Mouse (Mus musculus): ENCODE measurements around the gene Mef2b. TPM values are rescaled to one million over a fixed set of nuclear protein-coding genes. Genes with fewer than 3 reads are reported as not detected.

Gene Mef2b
- polyA plus RNA-seq, 1 experiment = 2.3 TPM

DNA sequence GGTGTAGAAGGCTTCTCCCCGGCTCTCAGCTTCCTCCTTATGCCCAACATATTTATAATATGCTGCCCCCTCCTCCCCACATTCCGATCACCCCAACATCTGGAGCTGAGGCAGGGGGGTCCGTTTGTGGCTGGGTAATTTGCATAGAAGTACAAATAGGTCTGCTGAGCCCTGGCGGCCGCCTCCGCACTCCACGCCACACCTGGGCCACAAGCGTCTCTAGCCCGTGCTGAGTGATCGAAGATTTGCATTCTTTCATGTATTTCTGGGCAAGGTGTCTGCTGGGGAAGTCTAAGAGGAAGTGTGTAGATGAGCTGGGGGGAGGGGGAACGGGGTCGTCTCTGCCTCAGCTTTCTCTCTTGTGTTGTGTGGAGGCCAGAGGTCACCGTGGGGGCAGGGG lies 20.5 kb downstream of the Mef2b start:
- Histone ChIP-seq H3K27ac (ENCODE audit: insufficient read depth, low read length) (peak overlapping the region; percentile 60), H3K36me3 (ENCODE audit: control insufficient read depth, insufficient read depth, low read length) (no peaks in the 10 kb centered on the region), H3K4me1 (ENCODE audit: control insufficient read depth, insufficient read depth, insufficient read length) (peaks cover 17% of the 10 kb centered on the region), H3K27me3 (ENCODE audit: control insufficient read depth, insufficient read depth, low read length) (no peaks in the 10 kb centered on the region), H3K4me3 (ENCODE audit: extremely low read depth, insufficient read depth, insufficient read length) (peak overlapping the region; percentile 3; the same call in 1 of the 2 replicates)
- TF ChIP-seq POLR2A (IDR thresholded peaks at IDR 0.05; ENCODE audit: low read depth, low read length) = no peak
- TF ChIP-seq CTCF (IDR thresholded peaks at IDR 0.05; ENCODE audit: extremely low read depth, insufficient read depth, insufficient read length, insufficient replicate concordance) = no peak
- WGBS = 9% methylated on average over 13 of the region's 13 CpGs
- peak; percentile 72 to 75 for DNase-seq (ENCODE audit: low read depth in 1 of 2, low spot score in 2 of 2)

GRCm38 (mm10) chr8:70163316-70163715 lies 23.8 kb downstream of the Mef2b start:
- no peak for DNase-seq (ENCODE audit: low read depth in 1 of 2, low spot score in 2 of 2)
- Histone ChIP-seq H3K36me3 (ENCODE audit: control insufficient read depth, insufficient read depth, low read length) (no peaks in the 10 kb centered on the region), H3K4me3 (ENCODE audit: extremely low read depth, insufficient read depth, insufficient read length) (no peak overlapping the region), H3K27ac (ENCODE audit: insufficient read depth, low read length) (no peak overlapping the region), H3K27me3 (ENCODE audit: control insufficient read depth, insufficient read depth, low read length) (no peaks in the 10 kb centered on the region), H3K4me1 (ENCODE audit: control insufficient read depth, insufficient read depth, insufficient read length) (peaks cover 11% of the 10 kb centered on the region)
- 80% methylated on average over 3 of the region's 3 CpGs for WGBS
- TF ChIP-seq POLR2A (IDR thresholded peaks at IDR 0.05; ENCODE audit: low read depth, low read length) (no peak), CTCF (IDR thresholded peaks at IDR 0.05; ENCODE audit: extremely low read depth, insufficient read depth, insufficient read length, insufficient replicate concordance) (no peak)

- TF ChIP-seq POLR2A (IDR thresholded peaks at IDR 0.05; ENCODE audit: low read depth, low read length) (no peak), CTCF (IDR thresholded peaks at IDR 0.05; ENCODE audit: extremely low read depth, insufficient read depth, insufficient read length, insufficient replicate concordance) (peak; percentile 99)
- Histone ChIP-seq H3K4me1 (ENCODE audit: control insufficient read depth, insufficient read depth, insufficient read length) (peaks cover 3% of the 10 kb centered on the region; the same call in 1 of the 2 replicates), H3K36me3 (ENCODE audit: control insufficient read depth, insufficient read depth, low read length) (no peaks in the 10 kb centered on the region), H3K27me3 (ENCODE audit: control insufficient read depth, insufficient read depth, low read length) (no peaks in the 10 kb centered on the region), H3K4me3 (ENCODE audit: extremely low read depth, insufficient read depth, insufficient read length) (no peak overlapping the region), H3K27ac (ENCODE audit: insufficient read depth, low read length) (no peak overlapping the region)
- WGBS = 3% methylated on average over 21 of the region's 21 CpGs
- DNase-seq (ENCODE audit: low read depth in 1 of 2, low spot score in 2 of 2) = peak in 1 of 2 experiments; percentile 66
Measured at GRCm38 (mm10) chr8:70166504-70167110, 27.1 kb downstream of the Mef2b start.

DNA sequence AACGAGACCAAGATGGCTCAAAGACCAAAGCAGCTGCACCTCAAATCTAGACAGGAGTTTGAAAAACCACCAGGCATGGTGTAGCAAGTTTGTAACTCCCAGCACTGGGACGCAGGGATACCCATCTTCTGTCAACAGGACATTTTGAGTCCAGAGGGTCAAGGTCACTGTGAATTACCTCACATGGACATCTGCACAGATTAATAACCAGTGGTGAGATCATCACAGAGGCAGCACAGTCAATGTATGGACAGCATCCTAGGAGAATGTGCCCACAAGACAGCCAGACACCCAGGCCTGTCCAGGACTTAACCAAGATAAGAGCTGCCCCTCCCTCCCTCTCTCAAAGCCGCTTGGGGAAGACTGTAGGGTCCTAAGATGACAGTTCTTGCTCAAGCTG lies 30.6 kb downstream of the Mef2b start:
- no peak overlapping the region for H3K4me3 ChIP-seq (ENCODE audit: extremely low read depth, insufficient read depth, insufficient read length)
- no peak for TF ChIP-seq POLR2A (IDR thresholded peaks at IDR 0.05; ENCODE audit: low read depth, low read length)
- no peak for TF ChIP-seq CTCF (IDR thresholded peaks at IDR 0.05; ENCODE audit: extremely low read depth, insufficient read depth, insufficient read length, insufficient replicate concordance)
- 88% methylated on average over 3 of the region's 3 CpGs for WGBS
- no peak overlapping the region for H3K27ac ChIP-seq (ENCODE audit: insufficient read depth, low read length)
- H3K27me3 ChIP-seq (ENCODE audit: control insufficient read depth, insufficient read depth, low read length) = no peaks in the 10 kb centered on the region
- H3K4me1 ChIP-seq (ENCODE audit: control insufficient read depth, insufficient read depth, insufficient read length) = peaks cover 3% of the 10 kb centered on the region; the same call in 1 of the 2 replicates
- DNase-seq (ENCODE audit: low read depth in 1 of 2, low spot score in 2 of 2) = no peak
- no peaks in the 10 kb centered on the region for H3K36me3 ChIP-seq (ENCODE audit: control insufficient read depth, insufficient read depth, low read length)

- TF ChIP-seq CTCF (IDR thresholded peaks at IDR 0.05; ENCODE audit: extremely low read depth, insufficient read depth, insufficient read length, insufficient replicate concordance) (no peak), POLR2A (IDR thresholded peaks at IDR 0.05; ENCODE audit: low read depth, low read length) (no peak)
- Histone ChIP-seq H3K4me1 (ENCODE audit: control insufficient read depth, insufficient read depth, insufficient read length) (peaks cover 3% of the 10 kb centered on the region; the same call in 1 of the 2 replicates), H3K36me3 (ENCODE audit: control insufficient read depth, insufficient read depth, low read length) (no peaks in the 10 kb centered on the region), H3K4me3 (ENCODE audit: extremely low read depth, insufficient read depth, insufficient read length) (no peak overlapping the region), H3K27ac (ENCODE audit: insufficient read depth, low read length) (no peak overlapping the region), H3K27me3 (ENCODE audit: control insufficient read depth, insufficient read depth, low read length) (no peaks in the 10 kb centered on the region)
- WGBS = 88% methylated on average over 3 of the region's 3 CpGs
- DNase-seq (ENCODE audit: low read depth in 1 of 2, low spot score in 2 of 2) = no peak
Measured at GRCm38 (mm10) chr8:70170748-70171147, 31.2 kb downstream of the Mef2b start.

DNA sequence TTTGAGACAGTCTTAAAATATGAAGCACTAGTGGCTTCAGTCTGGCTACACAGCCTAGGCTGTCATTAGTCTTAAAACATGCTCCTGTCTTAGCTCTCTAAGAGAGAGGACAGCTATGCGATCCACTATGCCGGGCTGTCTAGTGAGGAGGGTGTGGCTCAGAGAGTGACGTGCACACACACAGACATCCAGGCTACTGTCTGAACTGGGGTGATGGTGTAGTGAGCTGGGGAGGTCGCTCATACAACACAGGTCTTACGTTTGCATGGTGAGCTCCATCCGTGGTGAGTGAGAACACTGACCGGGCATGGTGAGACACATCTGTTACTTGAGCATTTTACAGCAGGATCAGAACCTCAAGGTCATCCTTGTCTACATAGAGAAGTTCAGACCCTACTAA lies 31.7 kb downstream of the Mef2b start:
- H3K27ac ChIP-seq (ENCODE audit: insufficient read depth, low read length) = no peak overlapping the region
- peaks cover 3% of the 10 kb centered on the region; the same call in 1 of the 2 replicates for H3K4me1 ChIP-seq (ENCODE audit: control insufficient read depth, insufficient read depth, insufficient read length)
- 85% methylated on average over 7 of the region's 7 CpGs for WGBS
- H3K27me3 ChIP-seq (ENCODE audit: control insufficient read depth, insufficient read depth, low read length) = no peaks in the 10 kb centered on the region
- H3K4me3 ChIP-seq (ENCODE audit: extremely low read depth, insufficient read depth, insufficient read length) = no peak overlapping the region
- TF ChIP-seq CTCF (IDR thresholded peaks at IDR 0.05; ENCODE audit: extremely low read depth, insufficient read depth, insufficient read length, insufficient replicate concordance) (no peak), POLR2A (IDR thresholded peaks at IDR 0.05; ENCODE audit: low read depth, low read length) (no peak)
- no peaks in the 10 kb centered on the region for H3K36me3 ChIP-seq (ENCODE audit: control insufficient read depth, insufficient read depth, low read length)
- DNase-seq (ENCODE audit: low read depth in 1 of 2, low spot score in 2 of 2) = no peak

GRCm38 (mm10) chr8:70172043-70172681 lies 32.7 kb downstream of the Mef2b start, which contains the start of gene Tmem161a:
Tmem161a (plus strand) TSS chr8:70172356.
- Histone ChIP-seq H3K27ac (ENCODE audit: insufficient read depth, low read length) (peak within 1 kb of the TSS; percentile 43), H3K4me3 (ENCODE audit: extremely low read depth, insufficient read depth, insufficient read length) (peak within 1 kb of the TSS; percentile 75), H3K4me1 (ENCODE audit: control insufficient read depth, insufficient read depth, insufficient read length) (no peaks in the 10 kb centered on the region; the same call in 1 of the 2 replicates), H3K27me3 (ENCODE audit: control insufficient read depth, insufficient read depth, low read length) (no peaks in the 10 kb centered on the region), H3K36me3 (ENCODE audit: control insufficient read depth, insufficient read depth, low read length) (peaks cover 3% of the 10 kb centered on the region; the same call in 1 of the 2 replicates)
- WGBS = 1% methylated on average over 27 of the region's 27 CpGs
- peak; percentile 75 to 89 for DNase-seq (ENCODE audit: low read depth in 1 of 2, low spot score in 2 of 2)
- TF ChIP-seq CTCF (IDR thresholded peaks at IDR 0.05; ENCODE audit: extremely low read depth, insufficient read depth, insufficient read length, insufficient replicate concordance) (no peak), POLR2A (IDR thresholded peaks at IDR 0.05; ENCODE audit: low read depth, low read length) (peak; percentile 61; the same call in 1 of the 2 replicates)
